Mouse (Mus musculus): ENCODE measurements around the gene Olfr1410. TPM values are rescaled to one million over a fixed set of nuclear protein-coding genes. Genes with fewer than 3 reads are reported as not detected.

The Olfr1410 gene
- not detected in 2 replicates for polyA plus RNA-seq (2014; fragmentation: Nextera tagmentation; extraction: Ambion mirVana)

GRCm38 (mm10) chr1:92605482-92605881, at the start of gene Olfr1410:
Gene Olfr1410 (plus strand): TSS chr1:92605782.
- no peaks in the 10 kb centered on the region for H3K27me3 ChIP-seq (ENCODE audit: control insufficient read depth, insufficient read depth, low read length)
- no peaks in the 10 kb centered on the region for H3K9me3 ChIP-seq (ENCODE audit: control insufficient read depth, low read length)
- ATAC-seq (ENCODE audit: low read depth) = no peak
- WGBS = 85% methylated on average over 1 of the region's 1 CpGs
- H3K27ac ChIP-seq (ENCODE audit: low read depth, low read length) = no peak within 1 kb of the TSS
- H3K4me2 ChIP-seq (ENCODE audit: low read depth, low read length) = no peak within 1 kb of the TSS
- no peak within 1 kb of the TSS for H3K9ac ChIP-seq (replicated peaks; ENCODE audit: low read depth, low read length)
- H3K4me3 ChIP-seq (ENCODE audit: low read depth, low read length) = no peak within 1 kb of the TSS
- H3K36me3 ChIP-seq (ENCODE audit: control insufficient read depth, insufficient read depth, low read length) = no peaks in the 10 kb centered on the region
- no peaks in the 10 kb centered on the region for H3K4me1 ChIP-seq (ENCODE audit: control insufficient read depth, insufficient read depth, low read length)

- 90% methylated on average over 3 of the region's 3 CpGs for WGBS
Observed at GRCm38 (mm10) chr1:92571022-92571421, 34.6 kb upstream of the Olfr1410 start, which contains the start of gene Olfr1413. Gene Olfr1413 (plus strand): TSS chr1:92571322.

GRCm38 (mm10) chr1:92585479-92585878, 20.1 kb upstream of the Olfr1410 start, which contains the start of gene Olfr1412:
Gene Olfr1412 (plus strand): TSS chr1:92585779.
- Histone ChIP-seq H3K27me3 (ENCODE audit: control insufficient read depth, insufficient read depth, low read length) (no peaks in the 10 kb centered on the region), H3K36me3 (ENCODE audit: control insufficient read depth, insufficient read depth, low read length) (no peaks in the 10 kb centered on the region), H3K4me3 (ENCODE audit: low read depth, low read length) (no peak within 1 kb of the TSS), H3K4me1 (ENCODE audit: control insufficient read depth, insufficient read depth, low read length) (no peaks in the 10 kb centered on the region), H3K9ac (replicated peaks; ENCODE audit: low read depth, low read length) (no peak within 1 kb of the TSS), H3K4me2 (ENCODE audit: low read depth, low read length) (no peak within 1 kb of the TSS), H3K27ac (ENCODE audit: low read depth, low read length) (no peak within 1 kb of the TSS), H3K9me3 (ENCODE audit: control insufficient read depth, low read length) (no peaks in the 10 kb centered on the region)
- ATAC-seq (ENCODE audit: low read depth) = no peak
- 93% methylated on average over 2 of the region's 2 CpGs for WGBS

More at GRCm38 (mm10) chr1:92571022-92571421, 34.6 kb upstream of the Olfr1410 start, which contains the start of gene Olfr1413:
- Histone ChIP-seq H3K9ac (replicated peaks; ENCODE audit: low read depth, low read length) (no peak within 1 kb of the TSS), H3K4me2 (ENCODE audit: low read depth, low read length) (no peak within 1 kb of the TSS), H3K9me3 (ENCODE audit: control insufficient read depth, low read length) (no peaks in the 10 kb centered on the region), H3K27ac (ENCODE audit: low read depth, low read length) (no peak within 1 kb of the TSS), H3K36me3 (ENCODE audit: control insufficient read depth, insufficient read depth, low read length) (no peaks in the 10 kb centered on the region), H3K4me1 (ENCODE audit: control insufficient read depth, insufficient read depth, low read length) (no peaks in the 10 kb centered on the region), H3K27me3 (ENCODE audit: control insufficient read depth, insufficient read depth, low read length) (no peaks in the 10 kb centered on the region), H3K4me3 (ENCODE audit: low read depth, low read length) (no peak within 1 kb of the TSS)
- no peak for ATAC-seq (ENCODE audit: low read depth)

GRCm38 (mm10) chr1:92594111-92594510, 11.5 kb upstream of the Olfr1410 start, which contains the start of gene Olfr1411:
Gene Olfr1411 (plus strand): TSS chr1:92594411.
- H3K27ac ChIP-seq (ENCODE audit: low read depth, low read length) = no peak within 1 kb of the TSS
- H3K27me3 ChIP-seq (ENCODE audit: control insufficient read depth, insufficient read depth, low read length) = no peaks in the 10 kb centered on the region
- no peak within 1 kb of the TSS for H3K9ac ChIP-seq (replicated peaks; ENCODE audit: low read depth, low read length)
- H3K36me3 ChIP-seq (ENCODE audit: control insufficient read depth, insufficient read depth, low read length) = no peaks in the 10 kb centered on the region
- no peak within 1 kb of the TSS for H3K4me2 ChIP-seq (ENCODE audit: low read depth, low read length)
- H3K4me3 ChIP-seq (ENCODE audit: low read depth, low read length) = no peak within 1 kb of the TSS
- no peaks in the 10 kb centered on the region for H3K4me1 ChIP-seq (ENCODE audit: control insufficient read depth, insufficient read depth, low read length)
- no peak for ATAC-seq (ENCODE audit: low read depth)
- no peaks in the 10 kb centered on the region for H3K9me3 ChIP-seq (ENCODE audit: control insufficient read depth, low read length)

- Histone ChIP-seq H3K27ac (ENCODE audit: low read depth, low read length) (no peak overlapping the region), H3K9me3 (ENCODE audit: control insufficient read depth, low read length) (no peaks in the 10 kb centered on the region), H3K4me1 (ENCODE audit: control insufficient read depth, insufficient read depth, low read length) (no peaks in the 10 kb centered on the region), H3K27me3 (ENCODE audit: control insufficient read depth, insufficient read depth, low read length) (no peaks in the 10 kb centered on the region), H3K4me2 (ENCODE audit: low read depth, low read length) (no peak overlapping the region), H3K36me3 (ENCODE audit: control insufficient read depth, insufficient read depth, low read length) (no peaks in the 10 kb centered on the region), H3K9ac (replicated peaks; ENCODE audit: low read depth, low read length) (no peak overlapping the region), H3K4me3 (ENCODE audit: low read depth, low read length) (no peak overlapping the region)
- ATAC-seq (ENCODE audit: low read depth) = no peak
- 91% methylated on average over 3 of the region's 3 CpGs for WGBS
Observed at GRCm38 (mm10) chr1:92596019-92596418, 9.6 kb upstream of the Olfr1410 start.

GRCm38 (mm10) chr1:92607711-92608110, 2.1 kb downstream of the Olfr1410 start:
- no peak overlapping the region for H3K4me2 ChIP-seq (ENCODE audit: low read depth, low read length)
- no peaks in the 10 kb centered on the region for H3K27me3 ChIP-seq (ENCODE audit: control insufficient read depth, insufficient read depth, low read length)
- no peak overlapping the region for H3K9ac ChIP-seq (replicated peaks; ENCODE audit: low read depth, low read length)
- no peak overlapping the region for H3K27ac ChIP-seq (ENCODE audit: low read depth, low read length)
- no peaks in the 10 kb centered on the region for H3K36me3 ChIP-seq (ENCODE audit: control insufficient read depth, insufficient read depth, low read length)
- no peak for ATAC-seq (ENCODE audit: low read depth)
- WGBS = 77% methylated on average over 4 of the region's 4 CpGs
- H3K9me3 ChIP-seq (ENCODE audit: control insufficient read depth, low read length) = no peaks in the 10 kb centered on the region
- H3K4me1 ChIP-seq (ENCODE audit: control insufficient read depth, insufficient read depth, low read length) = no peaks in the 10 kb centered on the region
- H3K4me3 ChIP-seq (ENCODE audit: low read depth, low read length) = no peak overlapping the region

GRCm38 (mm10) chr1:92611008-92611407, 5.4 kb downstream of the Olfr1410 start:
- Histone ChIP-seq H3K4me1 (ENCODE audit: control insufficient read depth, insufficient read depth, low read length) (no peaks in the 10 kb centered on the region), H3K4me3 (ENCODE audit: low read depth, low read length) (no peak overlapping the region), H3K27ac (ENCODE audit: low read depth, low read length) (no peak overlapping the region), H3K4me2 (ENCODE audit: low read depth, low read length) (no peak overlapping the region), H3K36me3 (ENCODE audit: control insufficient read depth, insufficient read depth, low read length) (no peaks in the 10 kb centered on the region), H3K9ac (replicated peaks; ENCODE audit: low read depth, low read length) (no peak overlapping the region), H3K27me3 (ENCODE audit: control insufficient read depth, insufficient read depth, low read length) (no peaks in the 10 kb centered on the region), H3K9me3 (ENCODE audit: control insufficient read depth, low read length) (no peaks in the 10 kb centered on the region)
- WGBS = 8% methylated on average over 5 of the region's 5 CpGs
- no peak for ATAC-seq (ENCODE audit: low read depth)

GRCm38 (mm10) chr1:92613175-92613574, 7.6 kb downstream of the Olfr1410 start:
- Histone ChIP-seq H3K27me3 (ENCODE audit: control insufficient read depth, insufficient read depth, low read length) (no peaks in the 10 kb centered on the region), H3K4me1 (ENCODE audit: control insufficient read depth, insufficient read depth, low read length) (no peaks in the 10 kb centered on the region), H3K36me3 (ENCODE audit: control insufficient read depth, insufficient read depth, low read length) (no peaks in the 10 kb centered on the region), H3K4me2 (ENCODE audit: low read depth, low read length) (no peak overlapping the region), H3K9ac (replicated peaks; ENCODE audit: low read depth, low read length) (no peak overlapping the region), H3K9me3 (ENCODE audit: control insufficient read depth, low read length) (no peaks in the 10 kb centered on the region), H3K4me3 (ENCODE audit: low read depth, low read length) (no peak overlapping the region), H3K27ac (ENCODE audit: low read depth, low read length) (no peak overlapping the region)
- 38% methylated on average over 4 of the region's 4 CpGs for WGBS
- ATAC-seq (ENCODE audit: low read depth) = no peak

GRCm38 (mm10) chr1:92614516-92614915, 8.9 kb downstream of the Olfr1410 start:
- Histone ChIP-seq H3K9ac (replicated peaks; ENCODE audit: low read depth, low read length) (no peak overlapping the region), H3K9me3 (ENCODE audit: control insufficient read depth, low read length) (no peaks in the 10 kb centered on the region), H3K4me1 (ENCODE audit: control insufficient read depth, insufficient read depth, low read length) (no peaks in the 10 kb centered on the region), H3K27me3 (ENCODE audit: control insufficient read depth, insufficient read depth, low read length) (no peaks in the 10 kb centered on the region), H3K4me2 (ENCODE audit: low read depth, low read length) (no peak overlapping the region), H3K36me3 (ENCODE audit: control insufficient read depth, insufficient read depth, low read length) (no peaks in the 10 kb centered on the region), H3K27ac (ENCODE audit: low read depth, low read length) (no peak overlapping the region), H3K4me3 (ENCODE audit: low read depth, low read length) (no peak overlapping the region)
- no peak for ATAC-seq (ENCODE audit: low read depth)
- WGBS = 4% methylated on average over 1 of the region's 1 CpGs
